Mouse (Mus musculus): ENCODE measurements around the gene Dtx3.

- TF ChIP-seq EP300 (IDR thresholded peaks at IDR 0.05; ENCODE audit: low read depth), result no peak
- no peak for TF ChIP-seq CTCF (IDR thresholded peaks at IDR 0.05; ENCODE audit: low read depth)
Measured at GRCm38 (mm10) chr10:127210961-127211405, 15.5 kb upstream of the Dtx3 start.

Data from heart, postnatal 0 days (tissue).